Mouse (Mus musculus) cortical plate, adult 2 months (tissue): ENCODE data around the gene Tmprss13.

Source experiments
- CTCF ChIP-seq: fragments of 200-500 bp; IDR thresholded peaks from 2 replicates; pipeline ENCODE4 v1.5.1; 2011; ENCODE audit warnings: mild to moderate bottlenecking, control low read depth, low read length; ENCODE audit not compliant: insufficient read depth; ENCODE audit errors: extremely low read depth
- POLR2A ChIP-seq: fragments of 200-500 bp; IDR thresholded peaks from 2 replicates; pipeline ENCODE4 v1.6.1; 2011; ENCODE audit warnings: mild to moderate bottlenecking, low read length, control low read depth; ENCODE audit not compliant: insufficient read depth; ENCODE audit errors: extremely low read depth

DNA sequence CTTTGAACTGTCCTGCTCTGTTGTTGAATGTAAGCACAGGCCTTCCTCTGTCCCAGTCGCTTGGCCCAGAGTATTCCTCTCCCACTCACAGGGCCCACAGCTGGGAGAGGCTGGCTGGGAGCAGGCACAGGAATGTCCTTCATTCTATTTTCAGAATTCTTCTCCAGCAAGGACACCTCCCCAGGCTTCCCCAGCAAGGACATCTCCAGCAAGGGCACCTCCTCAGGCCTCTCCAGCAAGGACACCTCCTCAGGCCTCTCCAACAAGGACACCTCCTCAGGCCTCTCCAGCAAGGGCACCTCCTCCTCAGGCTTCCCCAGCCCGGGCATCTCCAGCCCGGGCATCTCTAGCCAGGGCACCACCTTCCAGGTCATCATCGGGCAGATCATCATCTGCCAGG, 9.4 kb downstream of the Tmprss13 start:
- TF ChIP-seq CTCF, result no peak
- no peak for TF ChIP-seq POLR2A
